Mouse (Mus musculus) megakaryocyte, embryonic 14.5 days (primary cell): ENCODE measurements around the gene Ank3. TPM values are rescaled to one million over a fixed set of nuclear protein-coding genes. Genes with fewer than 3 reads are reported as not detected.
A peak's percentile ranks its signal among the peaks of the same experiment; 100 is the strongest.

Source experiments
- H3K27me3 ChIP-seq: replicated peaks from 2 replicates; pipeline ENCODE3; 2012; ENCODE audit warnings: inconsistent platforms
- H3K36me3 ChIP-seq: replicated peaks from 2 replicates; pipeline ENCODE3; 2012; ENCODE audit warnings: low read length, inconsistent platforms, mixed read lengths
- H3K4me1 ChIP-seq: 2 replicates; pipeline ENCODE4 v1.6.1; 2012; ENCODE audit warnings: inconsistent platforms
- H3K4me3 ChIP-seq: replicated peaks from 2 replicates; pipeline ENCODE3; 2012; ENCODE audit warnings: moderate library complexity, mild to moderate bottlenecking, inconsistent platforms
- H3K9me3 ChIP-seq: 2 replicates; pipeline ENCODE4 v1.6.1; 2012; ENCODE audit warnings: inconsistent platforms
- FLI1 ChIP-seq: IDR thresholded peaks from 2 replicates; pipeline ENCODE4 v1.6.1; 2012; ENCODE audit warnings: low read length, inconsistent platforms, mixed read lengths
- GATA1 ChIP-seq: IDR thresholded peaks from 3 replicates; pipeline ENCODE4 v1.6.1; 2012; ENCODE audit warnings: mixed read lengths, low read length, inconsistent platforms, borderline replicate concordance
- polyA plus RNA-seq: library from polyadenylated mRNA; stranded (reverse); fragments of >175 nt; gene quantifications from 2 replicates; pipeline ENCODE4 v1.2.3, GENCODE M21; 2012; ENCODE audit warnings: low replicate concordance; ENCODE audit not compliant: insufficient read depth

Ank3 gene
- polyA plus RNA-seq, 1 experiment: 4.4 TPM

DNA sequence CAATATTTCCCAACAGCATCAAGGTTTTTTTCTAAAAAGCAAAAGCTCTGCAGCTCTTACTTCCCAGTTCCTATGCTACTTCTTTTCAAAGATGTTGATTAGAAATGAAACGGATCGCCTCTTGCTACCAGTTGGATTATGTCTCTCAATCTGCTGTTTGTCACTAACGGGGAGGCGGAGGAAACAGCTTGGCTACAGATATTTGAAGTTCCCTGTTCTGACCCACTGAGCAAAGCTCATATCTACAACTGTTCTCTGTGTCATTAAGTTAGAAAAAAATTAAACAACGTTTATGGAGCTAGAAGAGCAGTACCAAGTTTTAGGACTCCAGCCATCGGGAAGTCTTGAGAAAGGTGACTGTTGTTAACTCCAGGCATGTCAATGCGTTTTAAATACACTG lies 146.1 kb downstream of the Ank3 start:
- Histone ChIP-seq H3K4me3 (no peak overlapping the region), H3K36me3 (no peaks in the 10 kb centered on the region), H3K27me3 (no peaks in the 10 kb centered on the region), H3K9me3 (peaks cover 37% of the 10 kb centered on the region), H3K4me1 (no peaks in the 10 kb centered on the region)
- TF ChIP-seq FLI1: no peak
- no peak for TF ChIP-seq GATA1

DNA sequence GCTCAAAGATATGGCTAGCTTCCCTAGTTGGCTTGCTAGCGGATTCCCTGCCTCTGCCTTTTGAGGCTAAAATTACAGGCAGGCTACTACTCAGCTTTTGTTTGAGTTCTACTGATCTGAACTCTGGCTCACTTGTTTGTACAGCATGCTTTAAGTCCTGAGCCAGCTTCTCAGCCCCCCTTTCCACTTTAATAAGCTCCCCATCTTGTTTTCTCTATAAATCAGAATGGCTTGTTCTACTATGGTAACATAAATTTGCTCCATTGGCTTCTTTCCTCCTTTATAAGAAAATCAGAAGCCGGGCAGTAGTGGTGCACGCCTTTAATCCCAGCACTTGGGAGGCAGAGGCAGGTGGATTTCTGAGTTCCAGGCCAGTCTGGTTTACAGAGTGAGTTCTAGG lies 147.4 kb downstream of the Ank3 start:
- TF ChIP-seq GATA1 (no peak), FLI1 (no peak)
- Histone ChIP-seq H3K4me1 (no peaks in the 10 kb centered on the region), H3K27me3 (no peaks in the 10 kb centered on the region), H3K36me3 (no peaks in the 10 kb centered on the region), H3K9me3 (peaks cover 29% of the 10 kb centered on the region), H3K4me3 (no peak overlapping the region)

DNA sequence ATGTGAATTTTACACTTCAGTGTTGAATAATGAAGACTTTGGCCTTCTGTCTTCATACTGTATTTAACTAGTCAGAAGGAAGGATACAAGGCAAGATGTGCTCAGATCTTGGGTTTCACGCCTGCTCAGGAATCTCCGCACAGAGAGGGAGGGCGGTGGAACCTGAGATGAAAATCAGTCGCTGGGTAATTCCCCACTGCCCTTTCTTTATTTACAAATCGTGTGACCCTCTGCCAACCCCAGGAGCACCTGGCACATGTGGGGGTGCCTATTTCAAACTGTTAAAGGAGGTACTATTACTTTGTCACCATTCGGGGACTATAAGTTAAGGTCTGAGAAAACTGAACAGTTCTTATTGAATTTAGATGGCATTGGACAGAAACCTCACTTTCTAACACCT lies 148.1 kb downstream of the Ank3 start:
- Histone ChIP-seq H3K4me3 (no peak overlapping the region), H3K4me1 (no peaks in the 10 kb centered on the region), H3K36me3 (no peaks in the 10 kb centered on the region), H3K9me3 (peaks cover 29% of the 10 kb centered on the region), H3K27me3 (no peaks in the 10 kb centered on the region)
- TF ChIP-seq FLI1 (no peak), GATA1 (no peak)

DNA sequence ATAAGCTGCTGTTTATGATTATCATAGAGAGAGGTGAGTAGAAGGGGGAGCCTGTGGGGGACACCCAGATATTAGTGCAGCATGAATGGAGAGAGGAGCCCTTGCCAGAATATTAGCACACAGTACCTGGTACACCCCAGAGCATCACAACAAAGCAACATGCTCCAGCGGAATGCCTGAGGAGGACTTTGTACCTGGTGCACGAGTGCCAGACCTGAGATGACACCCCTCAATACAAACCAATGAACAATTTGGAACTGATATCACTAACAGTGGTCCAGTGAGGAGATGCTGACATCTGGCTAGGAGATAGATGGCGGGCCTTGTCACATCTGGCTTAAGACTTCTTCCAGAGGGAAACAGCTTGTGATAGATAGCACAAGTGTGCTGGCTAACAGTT lies 150.2 kb downstream of the Ank3 start:
- TF ChIP-seq GATA1 (no peak), FLI1 (no peak)
- H3K4me1 ChIP-seq: no peaks in the 10 kb centered on the region

DNA sequence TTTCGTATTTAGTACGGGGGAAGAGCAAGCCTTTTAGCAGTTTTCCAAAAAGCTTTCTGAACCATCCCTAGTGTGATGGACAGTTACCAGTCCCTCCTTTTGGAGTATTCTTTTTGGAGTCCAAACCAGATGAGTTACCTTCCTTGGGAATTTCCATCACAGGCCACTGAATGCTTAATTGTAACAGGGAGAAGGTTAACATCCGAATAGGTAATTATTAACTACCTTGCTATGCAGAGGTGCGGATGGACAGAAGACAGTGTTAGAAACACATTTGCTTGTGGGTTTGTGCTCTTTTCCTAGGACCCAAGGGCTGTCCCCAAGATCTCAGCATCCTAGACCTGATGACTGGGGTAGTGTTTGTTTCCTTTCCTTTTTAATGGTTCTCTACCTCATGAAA lies 150.6 kb downstream of the Ank3 start:
- no peaks in the 10 kb centered on the region for H3K27me3 ChIP-seq
- H3K36me3 ChIP-seq: no peaks in the 10 kb centered on the region
- no peaks in the 10 kb centered on the region for H3K4me1 ChIP-seq
- H3K9me3 ChIP-seq: peaks cover 18% of the 10 kb centered on the region
- no peak overlapping the region for H3K4me3 ChIP-seq
- TF ChIP-seq GATA1: no peak
- no peak for TF ChIP-seq FLI1

More for the DNA sequence above, 150.2 kb downstream of the Ank3 start:
- Histone ChIP-seq H3K36me3 (no peaks in the 10 kb centered on the region), H3K27me3 (no peaks in the 10 kb centered on the region), H3K4me3 (no peak overlapping the region), H3K9me3 (peaks cover 22% of the 10 kb centered on the region)

DNA sequence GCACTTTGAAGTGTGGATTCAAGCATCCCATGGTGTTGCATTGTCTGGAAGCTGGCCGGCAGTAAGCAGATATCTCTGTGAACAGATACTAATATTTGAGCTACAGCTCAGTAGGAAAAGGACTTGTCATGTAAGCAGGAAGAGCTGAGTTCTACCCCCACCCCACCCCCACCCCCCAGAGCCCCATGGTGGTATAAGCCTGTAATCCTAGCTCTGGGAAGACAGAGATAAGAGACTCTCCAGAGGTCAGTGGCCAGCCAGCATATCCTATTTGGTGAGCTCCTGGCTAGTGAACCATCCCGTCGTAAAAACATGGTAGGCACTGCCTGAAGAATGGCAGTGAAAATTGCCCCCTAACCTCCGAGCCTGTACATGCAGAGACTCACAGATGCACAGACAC lies 152.3 kb downstream of the Ank3 start:
- Histone ChIP-seq H3K27me3 (no peaks in the 10 kb centered on the region), H3K4me3 (no peak overlapping the region), H3K36me3 (no peaks in the 10 kb centered on the region), H3K4me1 (no peaks in the 10 kb centered on the region; the same call in 1 of the 2 replicates), H3K9me3 (peaks cover 19% of the 10 kb centered on the region)
- no peak for TF ChIP-seq GATA1
- TF ChIP-seq FLI1: no peak

DNA sequence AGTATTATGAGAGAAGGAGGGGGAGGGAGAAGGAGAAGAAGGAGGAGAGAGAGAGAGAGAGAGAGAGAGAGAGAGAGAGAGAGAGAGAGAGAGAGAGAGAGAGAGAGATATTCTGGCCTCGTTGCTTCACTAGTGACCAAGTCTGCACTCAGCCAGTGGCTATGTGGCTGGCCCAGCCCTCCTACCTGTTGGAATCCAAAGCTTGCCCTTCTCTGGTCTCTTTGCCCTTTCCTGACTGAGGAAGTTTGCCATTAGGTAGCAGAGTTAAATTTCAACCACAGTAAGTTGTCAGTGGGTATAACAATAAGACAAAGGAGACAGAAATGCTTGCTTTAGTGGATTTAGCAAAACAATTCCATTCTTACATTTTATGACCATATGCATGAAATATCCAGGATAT lies 154.5 kb downstream of the Ank3 start:
- TF ChIP-seq FLI1: no peak
- no peak for TF ChIP-seq GATA1
- Histone ChIP-seq H3K4me1 (no peaks in the 10 kb centered on the region; the same call in 1 of the 2 replicates), H3K9me3 (peaks cover 14% of the 10 kb centered on the region), H3K4me3 (no peak overlapping the region), H3K27me3 (no peaks in the 10 kb centered on the region), H3K36me3 (no peaks in the 10 kb centered on the region)

DNA sequence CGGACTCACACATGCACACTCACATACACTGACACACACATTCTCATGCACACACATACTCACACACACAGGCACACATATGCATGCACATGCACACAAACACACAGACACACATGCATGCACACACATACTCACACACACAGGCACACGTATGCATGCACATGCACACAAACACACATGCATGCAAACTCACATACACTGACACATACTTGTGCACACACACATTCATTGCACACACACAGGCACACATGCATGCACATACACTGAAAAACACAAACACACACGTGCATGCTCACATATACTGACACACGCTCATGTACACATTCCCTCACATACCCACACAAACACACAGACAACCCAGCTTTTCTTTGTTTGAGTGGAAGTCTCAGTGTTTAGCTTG lies 157.0 kb downstream of the Ank3 start:
- H3K9me3 ChIP-seq: peaks cover 13% of the 10 kb centered on the region
- TF ChIP-seq FLI1: no peak
- TF ChIP-seq GATA1: peak; percentile 48; the same call in 1 of the 3 replicates
- peak overlapping the region; percentile 66 for H3K4me3 ChIP-seq
- no peaks in the 10 kb centered on the region for H3K36me3 ChIP-seq
- no peaks in the 10 kb centered on the region for H3K27me3 ChIP-seq
- H3K4me1 ChIP-seq: no peaks in the 10 kb centered on the region; the same call in 1 of the 2 replicates

DNA sequence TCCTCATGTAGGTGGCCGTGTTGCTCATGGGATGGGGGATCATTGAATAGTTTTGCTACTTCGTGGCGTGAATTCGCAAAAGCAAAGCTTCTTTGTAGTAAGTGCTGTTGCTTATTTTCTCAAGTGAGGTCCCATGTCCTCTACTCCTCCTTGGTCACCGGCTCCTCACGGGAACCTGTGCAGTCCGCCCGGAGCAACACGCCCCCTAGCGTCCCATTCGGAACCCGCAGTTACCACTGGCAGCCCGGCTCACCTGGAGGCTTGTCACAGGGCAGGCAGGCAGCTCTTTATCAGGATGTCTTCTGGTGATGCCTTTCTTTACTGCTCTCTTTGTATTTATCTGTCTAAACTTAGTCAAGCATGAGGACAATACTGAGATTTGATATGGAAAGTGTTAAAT lies 157.7 kb downstream of the Ank3 start:
- Histone ChIP-seq H3K36me3 (no peaks in the 10 kb centered on the region), H3K4me1 (no peaks in the 10 kb centered on the region; the same call in 1 of the 2 replicates), H3K4me3 (no peak overlapping the region), H3K9me3 (peaks cover 13% of the 10 kb centered on the region), H3K27me3 (no peaks in the 10 kb centered on the region)
- TF ChIP-seq GATA1 (no peak), FLI1 (no peak)

DNA sequence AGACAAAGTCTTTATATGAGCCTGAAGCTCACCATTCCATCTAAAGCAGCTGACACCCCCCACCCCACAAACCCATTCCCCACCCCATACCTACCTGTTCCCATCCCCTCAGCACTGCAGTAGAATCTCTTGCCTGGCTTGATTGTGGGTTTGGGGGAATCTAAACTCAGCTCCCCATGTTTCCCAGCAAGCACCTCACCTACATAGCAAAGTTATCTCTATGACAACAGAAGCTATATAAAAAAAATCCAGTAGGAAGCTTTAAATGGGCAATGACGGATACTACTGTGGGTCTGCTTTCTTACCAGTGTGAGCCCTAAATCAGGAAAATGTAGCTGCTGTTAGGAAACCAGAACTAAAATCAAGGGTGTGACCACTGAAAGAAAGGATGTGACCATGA lies 161.7 kb downstream of the Ank3 start:
- no peak overlapping the region for H3K4me3 ChIP-seq
- no peak for TF ChIP-seq GATA1
- no peak for TF ChIP-seq FLI1
- no peaks in the 10 kb centered on the region for H3K27me3 ChIP-seq
- no peaks in the 10 kb centered on the region for H3K36me3 ChIP-seq
- no peaks in the 10 kb centered on the region; the same call in none of the 2 replicates for H3K4me1 ChIP-seq
- H3K9me3 ChIP-seq: peaks cover 22% of the 10 kb centered on the region

DNA sequence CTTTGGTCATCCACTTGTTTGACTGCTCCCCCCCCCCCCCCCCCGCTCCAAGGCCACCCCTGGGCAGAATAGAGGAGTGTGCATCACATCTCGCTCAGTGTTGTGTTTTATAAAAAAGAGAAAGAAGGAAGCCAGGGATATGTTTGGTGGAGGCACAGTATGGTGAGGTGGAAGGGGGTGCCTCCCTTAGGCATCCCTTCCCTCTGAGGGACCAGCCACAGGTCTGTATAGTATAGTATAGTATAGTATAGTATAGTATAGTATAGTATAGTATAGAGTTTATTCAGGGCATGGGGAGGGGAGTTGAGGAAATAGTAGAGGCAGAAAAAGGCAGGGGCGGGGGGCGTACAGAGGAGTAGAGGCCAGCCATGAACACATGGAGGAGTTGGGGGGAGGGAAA lies 164.4 kb downstream of the Ank3 start:
- H3K27me3 ChIP-seq: no peaks in the 10 kb centered on the region
- TF ChIP-seq FLI1 (no peak), GATA1 (no peak)
- no peaks in the 10 kb centered on the region for H3K36me3 ChIP-seq
- H3K4me1 ChIP-seq: no peaks in the 10 kb centered on the region; the same call in 1 of the 2 replicates
- H3K9me3 ChIP-seq: peaks cover 24% of the 10 kb centered on the region
- H3K4me3 ChIP-seq: no peak overlapping the region
